Mouse (Mus musculus) left cerebral cortex, adult 6 months (tissue): Measurements from ENCODE around the gene Phyh. TPM values are rescaled to one million over a fixed set of nuclear protein-coding genes. Genes with fewer than 3 reads are reported as not detected.

Experiments used
- long read RNA-seq, 2 experiments: library from polyadenylated mRNA; unstranded; transcript quantifications; one replicate each; pipeline ENCODE4 v2.0.0; 2019 to 2020
- polyA plus RNA-seq: library from polyadenylated mRNA; unstranded; fragments of <200 nt; fragmentation: Nextera tagmentation; gene quantifications from 2 replicates; pipeline ENCODE4 v1.2.3, GENCODE M21; 2021

Phyh gene
- 189 and 196 TPM in 2 replicates for polyA plus RNA-seq
- long read RNA-seq, experiment 1, transcript Phyh-201 (9 exons, 1,438 nt): major isoform, 540 of 575 reads
- long read RNA-seq, experiment 1, transcript Phyh-203 (5 exons, 748 nt): minor isoform, 6 of 575 reads
- long read RNA-seq, experiment 1, partial matches to known transcripts: 14 of 575 reads
- long read RNA-seq, experiment 1, other reads (novel, unspliced or antisense): 15 of 575 reads
- long read RNA-seq, experiment 2, transcript Phyh-201 (9 exons, 1,438 nt): major isoform, 205 of 241 reads
- long read RNA-seq, experiment 2, partial matches to known transcripts: 23 of 241 reads
- long read RNA-seq, experiment 2, other reads (novel, unspliced or antisense): 9 of 241 reads

DNA sequence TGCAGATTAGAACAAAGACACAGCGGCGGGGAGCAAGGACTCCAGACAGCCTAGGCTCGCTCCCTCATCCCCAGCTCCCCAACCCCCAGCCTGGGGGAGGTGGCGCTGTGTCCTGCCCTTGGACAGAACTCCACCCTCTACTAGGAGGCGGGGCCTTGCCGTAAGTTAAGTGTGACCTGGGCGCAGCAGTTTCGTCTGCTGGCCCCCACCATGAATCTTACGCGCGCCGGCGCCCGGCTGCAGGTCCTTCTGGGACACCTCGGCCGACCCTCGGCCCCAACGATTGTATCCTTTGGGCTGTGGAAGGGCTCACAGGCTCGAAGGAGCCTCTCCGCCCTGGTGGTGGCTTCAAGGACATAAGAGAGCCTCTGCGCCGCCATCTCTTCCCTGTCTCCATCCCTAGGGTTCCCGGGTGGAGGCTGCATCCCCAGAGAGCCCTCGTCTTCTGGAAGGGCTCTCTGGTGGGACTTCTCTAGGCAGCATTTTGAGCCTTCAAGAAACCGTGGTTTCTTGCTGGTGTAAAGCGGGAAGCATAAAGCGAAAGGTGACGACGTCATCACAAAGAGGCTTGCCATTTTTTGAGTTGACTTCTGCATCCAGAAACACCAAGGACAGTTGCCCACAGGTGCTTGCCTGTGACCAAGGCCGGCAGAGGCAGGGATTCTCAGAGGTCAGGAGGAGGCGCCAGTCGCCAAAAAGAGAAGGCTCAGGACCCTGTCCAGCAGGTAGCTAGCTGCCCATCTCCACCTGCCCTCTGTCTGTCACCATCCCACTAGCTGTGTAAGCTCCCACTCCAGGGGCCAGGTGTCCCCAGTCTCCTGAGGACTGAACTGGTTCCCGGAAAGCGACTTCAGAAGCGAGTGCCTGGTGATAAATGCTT lies at the start of gene Phyh:
TSS of gene Phyh (plus strand) at position 160 of the 880 bp plus-strand sequence.

DNA sequence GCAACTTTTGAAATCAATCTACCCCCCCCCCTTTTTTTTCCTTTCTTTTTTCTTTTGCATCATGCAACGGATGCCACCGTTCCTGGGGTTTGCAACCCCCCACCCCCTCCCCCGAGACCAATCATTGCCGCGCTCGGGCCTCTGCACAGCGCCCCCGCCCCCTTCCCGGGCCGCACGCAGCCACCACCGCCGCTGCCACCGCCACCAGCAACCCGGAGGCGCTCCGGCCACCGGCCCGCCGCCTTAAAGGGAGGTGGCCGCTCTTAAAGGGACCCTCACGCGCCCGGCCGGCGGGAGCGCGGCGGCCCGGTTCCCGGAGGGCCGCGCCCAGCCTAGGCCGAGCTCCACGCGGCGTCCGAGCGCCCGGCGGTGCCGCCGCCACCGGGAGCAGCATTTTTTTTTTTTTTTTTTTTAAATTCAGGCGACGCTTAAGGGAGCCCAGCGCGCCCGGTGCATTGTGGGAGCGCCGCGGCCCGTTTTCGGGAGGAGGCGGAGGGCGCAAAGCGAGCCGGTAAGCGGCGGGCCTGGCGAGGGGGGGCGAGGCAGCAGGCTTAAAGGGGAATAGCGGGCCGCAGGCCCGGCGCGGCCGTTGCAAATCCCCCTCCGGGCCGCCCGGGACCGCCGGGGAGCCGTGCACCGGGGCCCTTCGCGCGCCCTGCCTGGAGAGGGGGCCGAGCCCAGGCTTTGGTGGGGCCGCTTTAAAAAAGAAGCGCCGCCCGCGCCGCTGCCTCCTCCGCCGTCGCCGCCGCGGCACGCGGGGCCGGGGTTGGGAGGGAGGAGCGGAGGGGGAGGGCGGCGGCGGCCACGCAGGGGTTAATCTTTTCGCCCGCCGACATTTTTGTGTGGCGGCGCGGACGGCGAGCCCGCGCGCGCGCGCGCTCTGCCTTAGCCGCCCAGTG lies 37.2 kb upstream of the Phyh start, which contains the start of gene Sephs1:
TSS of gene Sephs1 (plus strand) at position 215 of the 899 bp plus-strand sequence.

DNA sequence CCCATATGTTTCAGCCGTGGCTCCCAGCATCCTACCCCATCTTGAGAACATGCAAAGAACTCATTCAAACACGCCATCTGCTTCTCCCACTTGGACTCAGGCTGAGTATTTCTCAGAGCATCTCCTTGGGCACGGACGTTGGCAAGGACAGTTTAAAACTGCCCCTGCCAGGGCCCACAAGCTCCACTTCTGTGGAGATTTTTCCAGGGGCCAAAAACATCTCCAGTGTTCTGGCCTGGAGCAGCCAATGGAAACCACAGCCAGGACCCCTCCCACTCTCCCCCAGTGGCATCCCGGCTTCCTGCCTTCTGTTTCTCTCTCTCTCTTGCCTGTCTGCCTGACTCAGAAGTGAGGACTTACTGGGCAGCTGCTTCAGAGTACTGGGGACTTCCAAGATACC lies 57.0 kb downstream of the Phyh start, which contains the start of gene Ucma:
TSS of gene Ucma (plus strand) at position 316 of the 400 bp plus-strand sequence.

Other genes with a start within 250 kb of the Phyh start
- gene Bend7, start 201.2 kb upstream of the Phyh start, polyA plus RNA-seq: 0.65 and 1.7 TPM in 2 replicates
- 7.6 and 9.1 TPM in 2 replicates for gene Sephs1, start 37.5 kb upstream of the Phyh start, polyA plus RNA-seq
- 1.9 and 3.8 TPM in 2 replicates for gene Ucma, start 57.1 kb downstream of the Phyh start, polyA plus RNA-seq
- gene Mcm10, start 93.8 kb downstream of the Phyh start, polyA plus RNA-seq: 0.36 and 0.74 TPM in 2 replicates
- gene Optn, start 145.0 kb downstream of the Phyh start, polyA plus RNA-seq: 7.6 and 10.4 TPM in 2 replicates
- 6.8 and 12.9 TPM in 2 replicates for gene Ccdc3, start 218.8 kb downstream of the Phyh start, polyA plus RNA-seq